Mouse (Mus musculus) CH12.LX (cell line): ENCODE measurements around the gene Tepp. TPM values are rescaled to one million over a fixed set of nuclear protein-coding genes. Genes with fewer than 3 reads are reported as not detected.

Experiments used
- DNase-seq: peaks from one replicate; pipeline ENCODE4 v3.0.0-alpha.2; 2013; ENCODE audit errors: extremely low read depth
- H3K27ac ChIP-seq: 2 replicates; pipeline ENCODE4 v1.5.1; 2012; ENCODE audit warnings: low read depth, mild to moderate bottlenecking, control low read depth, moderate library complexity; ENCODE audit not compliant: insufficient read depth
- H3K27me3 ChIP-seq: replicated peaks from 2 replicates; pipeline ENCODE3; 2012; ENCODE audit warnings: inconsistent platforms
- H3K36me3 ChIP-seq, 2 experiments: replicated peaks in 1 of 2; 2 replicates each; pipeline versions ENCODE3 to v1.6.1; 2012; ENCODE audit warnings: inconsistent platforms in 1 of 2, low read length in 1 of 2, mild to moderate bottlenecking in 1 of 2, mixed read lengths in 1 of 2, moderate library complexity in 1 of 2; ENCODE audit not compliant: control insufficient read depth in 1 of 2, insufficient read depth in 1 of 2
- H3K4me1 ChIP-seq, 2 experiments: 2 replicates each; pipeline ENCODE4 v1.6.1; 2012; ENCODE audit warnings: inconsistent platforms in 1 of 2, moderate library complexity in 1 of 2; ENCODE audit not compliant: insufficient read depth in 2 of 2, control insufficient read depth in 1 of 2
- H3K4me2 ChIP-seq: 2 replicates; pipeline ENCODE4 v1.6.1; 2012; ENCODE audit warnings: low read depth, mild to moderate bottlenecking, control low read depth; ENCODE audit not compliant: poor library complexity, insufficient read depth, severe bottlenecking
- H3K4me3 ChIP-seq, 3 experiments: fragments of 150-350 bp in 1 of 3; sonication (generic) in 1 of 3; replicated peaks in 1 of 3; 2 replicates each; pipeline versions ENCODE3 to v1.5.1; 2011 to 2012; ENCODE audit warnings: low read depth in 2 of 3, low read length in 2 of 3, mild to moderate bottlenecking in 2 of 3, moderate library complexity in 2 of 3, control low read depth in 1 of 3, improper control_type of control experiment in 1 of 3, inconsistent platforms in 1 of 3, mixed read lengths in 1 of 3; ENCODE audit not compliant: poor library complexity in 1 of 3
- H3K79me2 ChIP-seq: replicated peaks from 2 replicates; pipeline ENCODE4 v1.6.1; 2012; ENCODE audit warnings: mild to moderate bottlenecking, moderate library complexity; ENCODE audit not compliant: control insufficient read depth, poor library complexity, insufficient read depth, severe bottlenecking; ENCODE audit errors: extremely low read depth
- H3K9ac ChIP-seq: 2 replicates; pipeline ENCODE4 v1.6.1; 2012; ENCODE audit warnings: low read depth, mild to moderate bottlenecking, control low read depth, moderate library complexity; ENCODE audit not compliant: insufficient read depth
- H3K9me3 ChIP-seq: replicated peaks from 2 replicates; pipeline ENCODE3; 2012; ENCODE audit warnings: low read length, inconsistent platforms, mixed read lengths
- BHLHE40 ChIP-seq: IDR thresholded peaks from 2 replicates; pipeline ENCODE4 v1.6.1; 2011; ENCODE audit warnings: mild to moderate bottlenecking, low read depth, low read length, improper control_type of control experiment
- CTCF ChIP-seq, 2 experiments: IDR thresholded peaks in 1 of 2; conservative IDR thresholded peaks in 1 of 2; 2 replicates each; pipeline ENCODE4 v1.5.1; 2011 to 2012; ENCODE audit warnings: low read depth in 2 of 2, low read length in 2 of 2, improper control_type of control experiment in 1 of 2, inconsistent platforms in 1 of 2, mild to moderate bottlenecking in 1 of 2, moderate library complexity in 1 of 2
- E2F4 ChIP-seq: IDR thresholded peaks from 2 replicates; pipeline ENCODE4 v1.6.1; 2011; ENCODE audit warnings: low read depth, low read length, improper control_type of control experiment; ENCODE audit not compliant: insufficient replicate concordance
- ELF1 ChIP-seq: IDR thresholded peaks from 2 replicates; pipeline ENCODE4 v1.6.1; 2014; ENCODE audit warnings: low read depth, mild to moderate bottlenecking, inconsistent platforms, low read length, improper control_type of control experiment
- EP300 ChIP-seq: IDR thresholded peaks from 2 replicates; pipeline ENCODE4 v1.6.1; 2011; ENCODE audit warnings: low read length, improper control_type of control experiment
- ETS1 ChIP-seq: conservative IDR thresholded peaks from 2 replicates; pipeline ENCODE4 v1.6.1; 2012; ENCODE audit warnings: low read depth, mild to moderate bottlenecking, inconsistent platforms, low read length, improper control_type of control experiment, moderate library complexity
- HCFC1 ChIP-seq: IDR thresholded peaks from 2 replicates; pipeline ENCODE4 v1.6.1; 2012; ENCODE audit warnings: low read depth, mild to moderate bottlenecking, inconsistent platforms, low read length, improper control_type of control experiment
- IRF4 ChIP-seq: IDR thresholded peaks from 2 replicates; pipeline ENCODE4 v1.6.1; 2014; ENCODE audit warnings: low read depth, mild to moderate bottlenecking, inconsistent platforms, low read length, improper control_type of control experiment
- JUN ChIP-seq: IDR thresholded peaks from 2 replicates; pipeline ENCODE4 v1.6.1; 2011; ENCODE audit warnings: low read depth, mild to moderate bottlenecking, low read length, improper control_type of control experiment, moderate library complexity; ENCODE audit not compliant: insufficient read depth
- KAT2A ChIP-seq: IDR thresholded peaks from 2 replicates; pipeline ENCODE4 v1.6.1; 2012; ENCODE audit warnings: low read length, improper control_type of control experiment, inconsistent platforms; ENCODE audit not compliant: insufficient replicate concordance
- MAFK ChIP-seq: IDR thresholded peaks from 2 replicates; pipeline ENCODE4 v1.6.1; 2011; ENCODE audit warnings: low read length, improper control_type of control experiment; ENCODE audit not compliant: insufficient replicate concordance
- MAX ChIP-seq: IDR thresholded peaks from 2 replicates; pipeline ENCODE4 v1.6.1; 2011; ENCODE audit warnings: low read length, improper control_type of control experiment
- MAZ ChIP-seq: IDR thresholded peaks from 2 replicates; pipeline ENCODE4 v1.6.1; 2012; ENCODE audit warnings: low read depth, mild to moderate bottlenecking, inconsistent platforms, low read length, improper control_type of control experiment, moderate library complexity
- MEF2A ChIP-seq: IDR thresholded peaks from 2 replicates; pipeline ENCODE4 v1.6.1; 2014; ENCODE audit warnings: low read depth, mild to moderate bottlenecking, inconsistent platforms, low read length, improper control_type of control experiment, borderline replicate concordance
- MXI1 ChIP-seq: IDR thresholded peaks from 2 replicates; pipeline ENCODE4 v1.6.1; 2011; ENCODE audit warnings: mild to moderate bottlenecking, low read depth, low read length, improper control_type of control experiment
- MYC ChIP-seq: IDR thresholded peaks from 2 replicates; pipeline ENCODE4 v1.6.1; 2011; ENCODE audit warnings: low read depth, mild to moderate bottlenecking, improper control_type of control experiment, low read length
- NELFE ChIP-seq: IDR thresholded peaks from 2 replicates; pipeline ENCODE4 v1.6.1; 2011; ENCODE audit warnings: low read depth, low read length, improper control_type of control experiment
- PAX5 ChIP-seq: IDR thresholded peaks from 2 replicates; pipeline ENCODE4 v1.6.1; 2012; ENCODE audit warnings: low read length, inconsistent platforms, mixed read lengths
- POLR2AphosphoS2 ChIP-seq: IDR thresholded peaks from 2 replicates; pipeline ENCODE4 v1.6.1; 2011; ENCODE audit warnings: low read depth, low read length, improper control_type of control experiment
- RCOR1 ChIP-seq: conservative IDR thresholded peaks from 2 replicates; pipeline ENCODE4 v1.6.1; 2012; ENCODE audit warnings: low read depth, mild to moderate bottlenecking, inconsistent platforms, low read length, improper control_type of control experiment
- TCF12 ChIP-seq: IDR thresholded peaks from 2 replicates; pipeline ENCODE4 v1.6.1; 2014; ENCODE audit warnings: low read depth, mild to moderate bottlenecking, inconsistent platforms, low read length, improper control_type of control experiment
- UBTF ChIP-seq: IDR thresholded peaks from 2 replicates; pipeline ENCODE4 v1.6.1; 2012; ENCODE audit warnings: low read depth, mild to moderate bottlenecking, inconsistent platforms, low read length, improper control_type of control experiment, moderate library complexity
- USF1 ChIP-seq: IDR thresholded peaks from 2 replicates; pipeline ENCODE4 v1.6.1; 2014; ENCODE audit warnings: low read depth, mild to moderate bottlenecking, inconsistent platforms, low read length, improper control_type of control experiment
- USF2 ChIP-seq: conservative IDR thresholded peaks from 2 replicates; pipeline ENCODE4 v1.6.1; 2011; ENCODE audit warnings: low read depth, low read length, improper control_type of control experiment
- ZC3H11A ChIP-seq: IDR thresholded peaks from 2 replicates; pipeline ENCODE4 v1.6.1; 2012; ENCODE audit warnings: low read depth, mild to moderate bottlenecking, inconsistent platforms, low read length, improper control_type of control experiment
- ZNF384 ChIP-seq: IDR thresholded peaks from 2 replicates; pipeline ENCODE4 v1.6.1; 2012; ENCODE audit warnings: low read depth, low read length, improper control_type of control experiment, inconsistent platforms
- dilution Hi-C: fragments of 300-500 bp; cut with MboI; formaldehyde crosslinking; loops from 2 replicates; pipeline ENCODE4 v1.14.3; 2020; ENCODE audit warnings: low sequenced_read_pairs; ENCODE audit not compliant: extremely low pct_unique_long_range_greater_than_20kb, extremely low pct_ligation_motif_present
- in situ Hi-C: fragments of 300-500 bp; cut with MboI; formaldehyde crosslinking; loops from 3 replicates; pipeline ENCODE4 v1.14.3; 2019; ENCODE audit warnings: low sequenced_read_pairs, low pct_ligation_motif_present, low pct_unique_long_range_greater_than_20kb, mixed read lengths
- polyA plus RNA-seq: library from polyadenylated mRNA; unstranded; fragments of >175 nt; gene quantifications from 2 replicates; pipeline ENCODE4 v1.2.1, GENCODE M21; 2012; ENCODE audit warnings: low read depth; ENCODE audit not compliant: insufficient read length
- total RNA-seq, 2 experiments: library from RNA; depleted of rRNA; stranded (reverse); fragments of 300-350 nt in 1 of 2; fragments of >200 nt in 1 of 2; gene quantifications; 2 replicates each; pipeline ENCODE4 v1.2.3; 2012 to 2014

Tepp gene
- total and polyA plus RNA-seq, 3 experiments: not detected

DNA sequence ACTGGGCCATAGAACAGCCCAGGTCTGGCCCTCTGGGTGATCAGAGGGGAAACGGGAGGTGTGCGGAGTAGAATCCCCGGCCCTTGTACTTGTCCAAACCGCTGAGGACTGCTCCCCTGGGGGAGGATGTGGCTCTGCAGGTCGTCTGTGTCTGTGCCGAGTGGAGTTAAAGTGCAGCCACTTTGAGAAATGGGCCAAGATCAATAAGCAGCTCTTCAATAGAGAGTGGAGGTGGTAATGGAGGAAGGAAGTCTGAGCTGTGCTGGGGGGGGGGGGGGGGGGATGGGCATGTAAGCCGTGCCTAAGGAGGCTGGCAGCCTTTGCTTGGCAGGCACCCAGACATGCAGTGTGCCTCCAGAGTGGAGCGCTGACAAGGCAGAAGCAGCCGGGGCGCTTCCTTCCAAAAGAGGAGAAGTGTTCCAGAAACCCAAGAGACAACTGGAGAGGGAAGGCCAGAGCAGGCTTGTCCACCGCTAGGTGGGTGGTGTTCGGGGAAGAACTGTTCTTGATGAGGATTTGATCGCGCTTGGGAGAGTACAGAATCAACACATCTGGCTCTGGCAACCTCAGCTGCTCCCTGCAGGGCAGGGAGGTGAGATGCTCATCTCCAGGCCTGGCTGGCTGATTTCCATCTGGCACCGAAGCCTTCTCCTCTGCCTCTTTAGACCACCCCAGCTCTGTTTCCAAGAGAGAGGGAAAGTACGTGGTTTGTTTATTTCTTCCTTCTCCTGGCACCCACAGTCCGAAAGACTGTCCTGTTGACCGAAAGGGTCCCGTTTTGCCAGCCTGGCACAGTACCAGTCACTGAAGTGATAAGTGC, 38.7 kb downstream of the Tepp start:
- in situ Hi-C loops: no loop called here
- H3K27ac ChIP-seq: no peak overlapping the region
- no peaks in the 10 kb centered on the region for H3K27me3 ChIP-seq
- H3K9ac ChIP-seq: no peak overlapping the region
- no peak overlapping the region for H3K4me2 ChIP-seq
- dilution Hi-C loops: no loop called here
- peaks cover 3 to 33% of the 10 kb centered on the region in 2 experiments for H3K36me3 ChIP-seq
- DNase-seq: no peak
- no peaks in the 10 kb centered on the region for H3K79me2 ChIP-seq
- no peak overlapping the region for H3K4me3 ChIP-seq
- peaks cover 8% of the 10 kb centered on the region for H3K9me3 ChIP-seq
- TF ChIP-seq MAX: no peak
- TF ChIP-seq IRF4: no peak
- TF ChIP-seq MXI1: no peak
- no peak for TF ChIP-seq PAX5
- no peak for TF ChIP-seq KAT2A
- TF ChIP-seq POLR2AphosphoS2: no peak
- TF ChIP-seq BHLHE40: no peak
- TF ChIP-seq TCF12: no peak
- TF ChIP-seq CTCF (conservative IDR thresholded peaks at IDR 0.05 in 1 of 2, IDR thresholded peaks at IDR 0.05 in 1 of 2; ENCODE audit: low read depth in 2 of 2, low read length in 2 of 2): no peak
- no peak for TF ChIP-seq ELF1
- TF ChIP-seq JUN: no peak
- peaks cover 0 to 11% of the 10 kb centered on the region in 2 experiments; a peak in 2 of 4 replicates for H3K4me1 ChIP-seq

DNA sequence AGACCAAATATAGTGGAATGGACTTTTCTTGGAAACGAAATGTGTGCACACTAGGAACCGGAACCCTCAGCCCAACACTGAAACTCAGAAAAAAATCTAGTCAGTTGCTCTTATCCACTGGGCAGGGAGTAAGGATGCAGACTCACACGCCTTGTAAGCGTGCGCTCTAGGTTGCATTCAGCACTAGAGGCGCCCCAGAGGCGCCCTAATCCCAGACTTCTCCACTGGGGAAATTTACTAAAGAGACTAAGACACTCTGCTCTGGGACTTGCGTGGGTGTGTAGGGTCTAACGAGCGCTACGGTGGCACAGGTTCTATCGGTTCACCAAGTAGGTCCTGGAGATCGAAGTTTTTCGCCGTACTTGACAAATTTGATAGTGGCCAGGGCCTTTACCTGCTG, 41.1 kb downstream of the Tepp start:
- in situ Hi-C loops: no loop called here
- DNase-seq: no peak
- dilution Hi-C loops: no loop called here
- no peak overlapping the region for H3K4me3 ChIP-seq
- H3K27me3 ChIP-seq: no peaks in the 10 kb centered on the region
- peaks cover 0 to 11% of the 10 kb centered on the region in 2 experiments; a peak in 2 of 4 replicates for H3K4me1 ChIP-seq
- peaks cover 1 to 13% of the 10 kb centered on the region in 2 experiments for H3K36me3 ChIP-seq
- H3K4me2 ChIP-seq: no peak overlapping the region
- no peak for TF ChIP-seq ZC3H11A
- no peak for TF ChIP-seq PAX5
- TF ChIP-seq ELF1: no peak
- no peak for TF ChIP-seq UBTF
- no peak for TF ChIP-seq RCOR1
- TF ChIP-seq MXI1: no peak
- TF ChIP-seq MYC: no peak
- no peak for TF ChIP-seq MAX
- no peak for TF ChIP-seq E2F4
- no peak for TF ChIP-seq EP300
- TF ChIP-seq MEF2A: no peak
- TF ChIP-seq JUN: no peak
- no peak for TF ChIP-seq ZNF384
- TF ChIP-seq USF1: no peak
- no peak for TF ChIP-seq MAZ
- TF ChIP-seq HCFC1: no peak
- TF ChIP-seq MAFK: no peak
- TF ChIP-seq NELFE: no peak
- TF ChIP-seq USF2: no peak
- TF ChIP-seq ETS1: no peak
- TF ChIP-seq, all 38 proteins: peak for 0
- Histone ChIP-seq H3K9me3 (peaks cover 8% of the 10 kb centered on the region), H3K27ac (no peak overlapping the region), H3K9ac (no peak overlapping the region), H3K79me2 (no peaks in the 10 kb centered on the region)
